Mouse (Mus musculus) CD8-positive naive resting alpha-beta T cell, adult 2 months (primary cell): ENCODE results near the gene Tbl3.

Experiments
- DNase-seq, 2 experiments: peaks; one replicate each; pipeline ENCODE4 v3.0.0; 2022; ENCODE audit warnings: low read depth in 2 of 2, low spot score in 2 of 2

Tbl3 gene

GRCm38 (mm10) chr17:24654969-24655368, 52.5 kb downstream of the Tbl3 start:
- no peak for DNase-seq

GRCm38 (mm10) chr17:24653967-24654710, 53.3 kb downstream of the Tbl3 start:
- DNase-seq = peak; percentile 49 to 67

GRCm38 (mm10) chr17:24651835-24652234, 55.6 kb downstream of the Tbl3 start:
- DNase-seq = no peak

DNA sequence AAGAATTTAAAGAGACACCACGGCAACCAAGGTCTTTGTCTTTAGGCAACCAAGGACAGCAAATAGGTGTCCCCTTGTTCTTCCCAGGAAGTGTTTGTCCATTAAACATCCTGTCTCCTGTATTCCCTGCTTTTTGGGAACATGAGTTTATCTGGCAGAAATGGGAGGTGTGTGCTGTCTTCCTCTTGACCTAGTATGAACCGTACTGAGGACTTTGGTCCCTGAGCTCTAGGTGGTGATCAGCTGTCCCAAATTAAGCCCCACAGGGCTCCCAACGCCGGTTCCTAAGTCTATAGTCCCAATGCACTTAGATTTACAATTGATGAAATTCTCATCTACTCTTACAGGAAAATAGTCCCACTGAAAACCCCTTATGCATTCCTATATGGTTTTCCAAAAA, 56.7 kb downstream of the Tbl3 start:
- DNase-seq = no peak

DNA sequence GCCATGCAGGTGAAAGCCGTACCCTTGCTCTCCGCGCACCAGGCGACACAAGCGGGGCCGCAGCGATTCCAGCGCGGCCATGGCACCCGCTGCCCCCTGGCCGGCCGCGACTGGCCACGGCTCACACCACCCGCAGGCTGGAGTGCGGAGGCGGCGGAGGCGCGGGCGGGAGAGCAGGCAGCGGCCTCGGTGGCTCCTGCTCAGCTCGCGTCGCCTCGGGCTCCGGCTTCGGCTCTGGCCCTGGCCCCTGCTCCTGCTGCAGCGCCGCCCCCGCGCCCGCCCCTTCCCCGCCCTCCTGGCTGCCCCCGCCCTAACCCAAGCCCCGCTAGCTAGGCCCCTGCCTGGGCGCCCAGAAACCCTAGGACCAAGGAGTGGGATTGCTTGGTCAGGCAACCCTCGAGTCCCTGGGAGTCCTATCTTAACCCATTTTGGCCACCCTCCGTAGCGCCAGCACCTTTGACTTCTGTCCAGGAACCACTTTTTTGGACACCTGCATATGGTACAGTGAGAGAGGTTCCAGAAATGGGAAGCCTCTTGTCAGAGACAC, 57.3 kb downstream of the Tbl3 start, which contains the start of gene Slc9a3r2:
Slc9a3r2 (minus strand) TSS at position 258 of the 547 bp plus-strand sequence.
- DNase-seq = no peak

GRCm38 (mm10) chr17:24649581-24650069, 57.8 kb downstream of the Tbl3 start:
- DNase-seq = no peak

GRCm38 (mm10) chr17:24648731-24649377, 58.6 kb downstream of the Tbl3 start:
- DNase-seq = no peak
